Mouse (Mus musculus): Measurements from ENCODE around the gene Akap13.

- no peak for TF ChIP-seq ZKSCAN1 (IDR thresholded peaks at IDR 0.05; ENCODE audit: borderline replicate concordance, low read depth, low read length)
- TF ChIP-seq EP300 (IDR thresholded peaks at IDR 0.05; ENCODE audit: low read length): no peak
- TF ChIP-seq POLR2A (IDR thresholded peaks at IDR 0.05; ENCODE audit: low read depth, low read length): no peak
- no peak for TF ChIP-seq CTCF (conservative IDR thresholded peaks at IDR 0.05 in 1 of 2, IDR thresholded peaks at IDR 0.05 in 1 of 2; ENCODE audit: low read depth in 2 of 2, low read length in 2 of 2)
- TF ChIP-seq MAX (IDR thresholded peaks at IDR 0.05; ENCODE audit: low read length): no peak
- no peak for TF ChIP-seq BHLHE40 (IDR thresholded peaks at IDR 0.05; ENCODE audit: low read depth, low read length)
- no peak for TF ChIP-seq HCFC1 (IDR thresholded peaks at IDR 0.05; ENCODE audit: low read depth, low read length)
- TF ChIP-seq TCF12 (IDR thresholded peaks at IDR 0.05; ENCODE audit: low read depth, low read length): no peak
- no peak for TF ChIP-seq ETS1 (conservative IDR thresholded peaks at IDR 0.05; ENCODE audit: low read depth, low read length)
These were observed 304.7 kb downstream of the Akap13 start for GRCm38 (mm10) chr7:75759992-75760514.
